Mouse (Mus musculus) heart, postnatal 0 days (tissue): ENCODE measurements around the gene Rabgef1.
"Not testable (repeated sequence)": the region's sequence is repeated elsewhere in the genome, so short reads cannot be mapped to it uniquely, and the experiment has no call there.

Experiments
- CTCF ChIP-seq: IDR thresholded peaks from 2 replicates; pipeline ENCODE4 v1.5.1; 2016; ENCODE audit warnings: antibody characterized with exemption, control low read depth, low read depth
- EP300 ChIP-seq: IDR thresholded peaks from 2 replicates; pipeline ENCODE4 v1.6.1; 2016; ENCODE audit warnings: antibody characterized with exemption, low read depth

- TF ChIP-seq EP300, CTCF: not testable (repeated sequence)
These were observed 84.4 kb downstream of the Rabgef1 start for GRCm38 (mm10) chr5:130255799-130256525.
